Mouse (Mus musculus): ENCODE measurements around the gene Mybphl. TPM values are rescaled to one million over a fixed set of nuclear protein-coding genes. Genes with fewer than 3 reads are reported as not detected.

The Mybphl gene
- polyA plus RNA-seq, 1 experiment, result not detected

DNA sequence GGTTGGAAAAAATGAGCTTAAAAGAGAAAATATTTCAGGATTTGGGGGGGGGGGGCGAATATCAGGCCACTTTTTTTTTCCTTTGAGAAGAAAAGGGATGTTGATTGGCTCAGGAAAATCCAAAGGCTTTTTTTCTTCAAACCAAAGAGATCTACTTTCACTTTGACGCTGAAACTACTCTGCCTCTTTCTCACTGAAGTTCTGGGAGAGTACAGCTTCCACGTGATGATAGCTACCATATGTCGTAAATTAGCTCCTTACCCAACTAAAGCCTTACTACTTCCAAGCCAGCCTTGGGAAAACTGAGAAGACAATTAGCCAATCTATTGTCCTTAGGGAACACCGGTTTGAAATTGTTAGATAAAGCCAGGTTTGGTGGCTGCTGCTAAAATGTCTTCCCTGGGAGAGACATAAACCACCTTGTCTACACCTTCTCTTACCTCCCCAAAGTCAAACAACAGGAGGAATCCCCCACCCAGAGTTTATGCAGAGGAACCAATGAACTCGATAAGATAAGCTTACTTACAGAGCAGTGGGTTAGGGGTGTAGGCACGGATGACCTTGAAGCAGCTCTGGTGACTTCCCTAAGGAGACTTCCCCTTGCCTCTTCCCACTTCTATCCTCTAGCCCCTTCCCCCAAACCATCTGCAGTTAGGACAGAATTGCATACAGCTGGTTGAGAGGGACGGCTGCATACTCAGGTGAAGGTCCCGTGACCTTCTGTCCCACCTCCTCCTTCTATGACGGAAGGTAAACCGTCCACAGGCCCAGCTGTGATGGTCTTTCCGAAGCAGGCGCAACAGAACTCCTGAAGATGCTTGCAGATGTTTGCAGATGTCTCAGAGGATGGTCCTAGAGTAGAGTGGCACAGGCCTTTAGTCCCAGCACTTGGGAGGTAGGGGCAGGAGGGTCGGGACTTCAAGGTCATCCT lies 17.5 kb downstream of the Mybphl start:
- H3K9me3 ChIP-seq (ENCODE audit: control insufficient read depth, low read length), result no peaks in the 10 kb centered on the region
- H3K4me3 ChIP-seq (replicated peaks), result peak overlapping the region; percentile 85
- no peaks in the 10 kb centered on the region for H3K27me3 ChIP-seq (ENCODE audit: control insufficient read depth)
- TF ChIP-seq GATA1 (IDR thresholded peaks at IDR 0.05; ENCODE audit: low read length) (no peak), TAL1 (IDR thresholded peaks at IDR 0.05; ENCODE audit: low read length) (no peak)
- H3K36me3 ChIP-seq (ENCODE audit: control insufficient read depth), result peaks cover 27% of the 10 kb centered on the region
- peaks cover 59% of the 10 kb centered on the region for H3K4me1 ChIP-seq (ENCODE audit: control insufficient read depth)

DNA sequence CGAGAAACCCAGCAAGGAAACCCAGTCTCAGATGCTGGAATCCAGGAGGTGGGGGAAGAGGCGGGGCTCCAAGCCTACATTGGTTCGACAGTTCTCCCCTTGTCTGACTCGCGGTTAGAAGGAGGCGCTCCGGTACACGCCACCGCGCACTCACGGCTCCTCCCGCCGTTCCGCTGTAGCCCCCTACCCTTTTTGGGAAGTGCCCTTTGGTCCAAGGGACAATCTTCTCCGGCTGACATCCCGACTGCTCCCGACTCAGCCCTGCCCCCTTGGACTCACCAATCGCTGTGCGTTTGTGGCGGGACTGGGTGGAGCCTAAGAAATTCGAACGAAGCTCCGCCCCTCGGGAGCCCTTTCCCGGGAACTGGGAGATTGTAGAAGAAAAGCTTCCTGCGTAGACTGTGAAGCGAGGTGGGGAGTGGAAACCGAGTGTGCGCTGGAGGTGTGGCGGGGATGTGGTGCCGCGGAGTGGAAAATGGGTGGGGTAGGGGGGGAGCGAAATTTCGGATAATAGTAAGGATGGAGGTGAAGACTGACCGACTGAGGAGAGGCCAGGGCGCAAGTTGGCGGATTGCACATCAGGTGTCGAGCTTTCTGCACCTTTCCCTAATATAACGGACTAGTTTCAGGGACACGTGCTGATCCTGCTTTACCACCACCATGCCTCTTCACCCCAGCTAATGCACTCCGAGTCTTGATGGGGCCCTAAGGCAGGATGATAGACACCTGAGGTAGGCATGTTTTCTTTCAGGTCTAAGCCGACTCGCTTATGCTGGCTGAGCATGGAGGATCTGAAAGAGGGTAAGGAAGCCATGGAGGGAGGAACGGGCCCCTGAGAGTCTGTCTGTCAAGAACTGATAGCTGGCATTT lies 19.0 kb downstream of the Mybphl start, which contains the start of gene Psrc1:
Psrc1 (plus strand) TSS at position 355 of the 870 bp plus-strand sequence.
- TF ChIP-seq GATA1 (IDR thresholded peaks at IDR 0.05; ENCODE audit: low read length), result no peak
- TF ChIP-seq TAL1 (IDR thresholded peaks at IDR 0.05; ENCODE audit: low read length), result no peak
- Histone ChIP-seq H3K4me3 (replicated peaks) (peak within 1 kb of the TSS; percentile 85), H3K27me3 (ENCODE audit: control insufficient read depth) (no peaks in the 10 kb centered on the region), H3K4me1 (ENCODE audit: control insufficient read depth) (peaks cover 59% of the 10 kb centered on the region), H3K9me3 (ENCODE audit: control insufficient read depth, low read length) (no peaks in the 10 kb centered on the region), H3K36me3 (ENCODE audit: control insufficient read depth) (peaks cover 38% of the 10 kb centered on the region)

DNA sequence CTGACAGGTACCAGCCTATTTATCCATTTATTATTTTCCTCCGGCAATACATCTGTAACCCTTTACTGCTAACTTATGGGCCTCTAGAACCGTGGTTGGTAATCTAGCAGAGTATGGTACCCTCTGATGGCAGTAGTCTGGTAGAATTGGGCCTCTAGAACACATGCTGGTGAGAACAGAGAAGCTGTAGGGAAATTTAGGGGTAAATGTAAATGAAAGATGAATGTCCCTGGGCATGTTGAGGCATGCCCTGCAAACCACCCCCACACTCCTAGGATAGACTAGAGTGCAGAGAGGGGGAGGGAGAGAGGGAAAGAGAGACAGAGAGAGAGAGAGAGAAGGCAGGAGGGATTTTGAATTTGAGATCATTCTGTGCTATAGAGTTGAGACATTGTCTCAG lies 19.7 kb downstream of the Mybphl start:
- TF ChIP-seq TAL1 (IDR thresholded peaks at IDR 0.05; ENCODE audit: low read length) (no peak), GATA1 (IDR thresholded peaks at IDR 0.05; ENCODE audit: low read length) (no peak)
- peaks cover 60% of the 10 kb centered on the region for H3K4me1 ChIP-seq (ENCODE audit: control insufficient read depth)
- H3K27me3 ChIP-seq (ENCODE audit: control insufficient read depth), result no peaks in the 10 kb centered on the region
- peak overlapping the region; percentile 85 for H3K4me3 ChIP-seq (replicated peaks)
- peaks cover 38% of the 10 kb centered on the region for H3K36me3 ChIP-seq (ENCODE audit: control insufficient read depth)
- H3K9me3 ChIP-seq (ENCODE audit: control insufficient read depth, low read length), result no peaks in the 10 kb centered on the region

DNA sequence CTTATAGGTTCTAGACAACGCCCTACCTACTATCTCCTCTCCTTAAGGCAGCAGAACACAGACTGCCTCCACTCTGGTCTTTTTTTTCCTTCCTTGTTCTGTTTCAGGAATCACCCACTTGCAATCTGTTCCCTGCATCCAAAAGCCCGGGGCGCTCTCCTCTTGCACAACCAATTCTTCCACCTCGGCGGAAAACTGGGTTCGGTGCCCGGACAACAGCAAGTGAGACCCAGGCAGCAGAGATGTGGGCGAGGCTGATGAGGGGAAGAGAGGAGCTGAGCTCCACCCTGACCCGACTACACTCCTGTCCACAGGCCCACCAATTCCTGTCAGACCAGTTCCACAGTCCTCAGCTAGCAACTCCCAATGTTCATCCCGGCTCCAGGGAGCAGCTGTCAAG lies 21.5 kb downstream of the Mybphl start:
- TF ChIP-seq TAL1 (IDR thresholded peaks at IDR 0.05; ENCODE audit: low read length) (no peak), GATA1 (IDR thresholded peaks at IDR 0.05; ENCODE audit: low read length) (no peak)
- Histone ChIP-seq H3K27me3 (ENCODE audit: control insufficient read depth) (no peaks in the 10 kb centered on the region), H3K36me3 (ENCODE audit: control insufficient read depth) (peaks cover 38% of the 10 kb centered on the region), H3K4me3 (replicated peaks) (no peak overlapping the region), H3K9me3 (ENCODE audit: control insufficient read depth, low read length) (no peaks in the 10 kb centered on the region), H3K4me1 (ENCODE audit: control insufficient read depth) (peaks cover 53% of the 10 kb centered on the region)

DNA sequence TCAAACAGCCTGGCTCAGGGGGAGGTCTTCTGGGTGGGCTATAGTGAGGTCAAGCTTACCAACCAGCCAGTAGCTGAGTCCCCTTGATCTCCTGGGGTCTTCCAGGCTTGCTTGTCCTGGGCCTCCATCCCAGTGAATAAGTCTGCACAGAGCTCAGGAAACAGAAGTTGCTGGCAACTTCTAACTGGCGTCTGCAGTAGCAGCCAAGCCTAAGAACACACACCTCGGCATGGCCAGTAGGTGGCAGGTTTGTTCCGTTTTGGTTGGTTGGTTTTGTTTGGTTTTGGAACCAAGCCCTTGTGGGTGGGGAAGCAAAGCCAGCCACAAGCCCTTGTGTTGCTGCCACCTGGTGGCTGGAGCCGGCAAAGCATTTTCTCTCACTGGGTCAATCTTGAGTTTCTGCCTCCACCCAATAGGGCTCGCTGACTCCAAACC lies 24.4 kb downstream of the Mybphl start:
- Histone ChIP-seq H3K4me3 (replicated peaks) (no peak overlapping the region), H3K27me3 (ENCODE audit: control insufficient read depth) (no peaks in the 10 kb centered on the region), H3K9me3 (ENCODE audit: control insufficient read depth, low read length) (no peaks in the 10 kb centered on the region), H3K36me3 (ENCODE audit: control insufficient read depth) (peaks cover 38% of the 10 kb centered on the region), H3K4me1 (ENCODE audit: control insufficient read depth) (peaks cover 29% of the 10 kb centered on the region)
- TF ChIP-seq TAL1 (IDR thresholded peaks at IDR 0.05; ENCODE audit: low read length), result no peak
- no peak for TF ChIP-seq GATA1 (IDR thresholded peaks at IDR 0.05; ENCODE audit: low read length)

DNA sequence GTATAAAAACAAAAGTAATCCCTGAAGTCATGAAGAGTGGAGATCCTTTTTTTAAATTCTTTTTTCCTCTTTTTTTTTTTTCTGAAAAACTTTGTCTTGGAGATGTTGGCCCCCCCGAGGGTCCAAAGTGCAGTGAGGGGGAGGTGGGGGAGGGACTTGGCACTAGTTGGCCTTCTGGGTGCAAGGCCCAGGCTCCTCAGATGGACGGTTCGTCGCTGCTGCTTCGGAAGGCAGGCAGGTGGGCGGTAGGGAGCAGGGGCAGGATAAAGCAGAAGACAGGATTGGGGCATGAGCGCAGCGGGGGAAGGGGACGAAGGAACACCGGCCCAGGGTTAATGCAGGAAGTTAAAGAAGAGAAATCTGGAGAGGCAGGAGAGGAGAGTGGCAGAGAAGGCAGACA lies 27.6 kb downstream of the Mybphl start:
- no peak for TF ChIP-seq GATA1 (IDR thresholded peaks at IDR 0.05; ENCODE audit: low read length)
- no peak for TF ChIP-seq TAL1 (IDR thresholded peaks at IDR 0.05; ENCODE audit: low read length)
- Histone ChIP-seq H3K4me3 (replicated peaks) (no peak overlapping the region), H3K4me1 (ENCODE audit: control insufficient read depth) (peaks cover 10% of the 10 kb centered on the region), H3K27me3 (ENCODE audit: control insufficient read depth) (no peaks in the 10 kb centered on the region), H3K9me3 (ENCODE audit: control insufficient read depth, low read length) (no peaks in the 10 kb centered on the region), H3K36me3 (ENCODE audit: control insufficient read depth) (peaks cover 10% of the 10 kb centered on the region)

DNA sequence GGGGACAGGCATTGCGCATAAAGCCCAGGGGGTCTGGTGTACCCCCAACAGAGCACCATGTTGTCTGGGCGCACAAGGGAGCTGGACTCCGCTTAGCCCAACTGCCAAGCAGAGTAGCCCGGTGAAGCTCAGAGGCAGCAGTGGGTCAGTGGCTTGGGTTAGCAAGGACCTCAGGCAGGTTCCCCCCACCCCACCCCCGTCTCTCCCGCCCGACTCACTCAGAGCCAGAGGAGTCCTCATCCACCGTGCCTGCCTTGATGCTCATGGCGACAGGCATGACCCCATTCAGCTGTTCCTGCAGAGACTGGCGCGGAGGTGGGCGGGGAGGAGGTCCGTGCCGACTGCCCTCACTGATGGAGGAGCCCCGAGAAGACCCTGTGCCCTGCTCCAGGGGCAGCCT lies 28.1 kb downstream of the Mybphl start:
- peaks cover 10% of the 10 kb centered on the region for H3K4me1 ChIP-seq (ENCODE audit: control insufficient read depth)
- H3K36me3 ChIP-seq (ENCODE audit: control insufficient read depth), result peaks cover 5% of the 10 kb centered on the region
- no peak overlapping the region for H3K4me3 ChIP-seq (replicated peaks)
- H3K9me3 ChIP-seq (ENCODE audit: control insufficient read depth, low read length), result no peaks in the 10 kb centered on the region
- no peaks in the 10 kb centered on the region for H3K27me3 ChIP-seq (ENCODE audit: control insufficient read depth)
- TF ChIP-seq TAL1 (IDR thresholded peaks at IDR 0.05; ENCODE audit: low read length) (no peak), GATA1 (IDR thresholded peaks at IDR 0.05; ENCODE audit: low read length) (no peak)

DNA sequence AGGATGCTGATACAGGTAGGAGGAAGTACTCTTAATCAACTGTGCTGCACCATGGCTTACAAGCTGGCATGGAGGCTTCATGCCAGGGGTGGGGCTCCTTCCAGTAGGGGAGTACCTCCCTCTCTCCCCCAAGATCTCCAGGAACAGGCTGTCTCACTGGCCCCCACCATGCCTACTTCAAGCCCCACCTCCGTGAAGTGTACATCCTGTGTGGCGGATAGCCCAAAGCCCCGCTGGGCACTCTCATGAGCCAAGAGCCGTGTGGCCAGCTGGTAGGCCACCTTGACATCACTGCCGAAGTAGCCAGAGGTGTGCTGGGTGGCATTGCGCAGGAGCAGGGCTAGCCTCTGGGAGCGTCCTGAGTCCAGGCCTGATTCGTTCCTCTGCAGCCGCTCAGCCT lies 33.6 kb downstream of the Mybphl start:
- Histone ChIP-seq H3K4me3 (replicated peaks) (no peak overlapping the region), H3K4me1 (ENCODE audit: control insufficient read depth) (peaks cover 5% of the 10 kb centered on the region), H3K9me3 (ENCODE audit: control insufficient read depth, low read length) (no peaks in the 10 kb centered on the region), H3K27me3 (ENCODE audit: control insufficient read depth) (no peaks in the 10 kb centered on the region; the same call in 1 of the 2 replicates), H3K36me3 (ENCODE audit: control insufficient read depth) (no peaks in the 10 kb centered on the region)
- TF ChIP-seq GATA1 (IDR thresholded peaks at IDR 0.05; ENCODE audit: low read length), result no peak

DNA sequence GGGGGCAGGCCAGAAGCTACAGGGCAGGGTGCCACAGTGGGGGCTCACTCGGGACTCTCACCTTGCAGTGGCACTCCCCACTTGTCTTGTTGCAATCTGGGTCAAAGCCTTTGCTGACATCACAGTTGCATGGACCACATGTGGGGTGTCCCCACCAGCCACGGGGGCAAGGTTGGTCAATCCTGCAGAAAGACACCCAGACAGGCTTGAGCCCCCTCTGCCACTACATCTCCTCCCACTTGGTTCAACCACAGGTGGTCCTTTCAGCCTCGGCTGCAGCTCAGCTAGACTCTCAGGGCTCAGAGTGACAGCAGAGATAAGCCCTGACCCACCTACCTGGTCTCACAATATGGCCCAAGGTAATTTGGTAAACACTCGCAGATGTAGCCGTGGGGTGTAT lies 35.7 kb downstream of the Mybphl start:
- H3K4me3 ChIP-seq (replicated peaks), result no peak overlapping the region
- H3K27me3 ChIP-seq (ENCODE audit: control insufficient read depth), result no peaks in the 10 kb centered on the region; the same call in 1 of the 2 replicates

More for the DNA sequence above, 35.7 kb downstream of the Mybphl start:
- Histone ChIP-seq H3K4me1 (ENCODE audit: control insufficient read depth) (peaks cover 5% of the 10 kb centered on the region), H3K36me3 (ENCODE audit: control insufficient read depth) (no peaks in the 10 kb centered on the region), H3K9me3 (ENCODE audit: control insufficient read depth, low read length) (no peaks in the 10 kb centered on the region)
- TF ChIP-seq TAL1 (IDR thresholded peaks at IDR 0.05; ENCODE audit: low read length) (no peak), GATA1 (IDR thresholded peaks at IDR 0.05; ENCODE audit: low read length) (no peak)
